Mouse (Mus musculus) layer of hippocampus, adult 2 months (tissue): ENCODE results near the gene Ano1. TPM values are rescaled to one million over a fixed set of nuclear protein-coding genes. Genes with fewer than 3 reads are reported as not detected.

ENCODE experiments used
- DNase-seq, 2 experiments: peaks; one replicate each; pipeline ENCODE4 v3.0.0; 2022; ENCODE audit warnings: low spot score in 2 of 2
- H3K27ac ChIP-seq: fragments of 200-600 bp; 2 replicates; pipeline ENCODE4 v1.8.1; 2022
- H3K4me3 ChIP-seq: fragments of 200-600 bp; 2 replicates; pipeline ENCODE4 v1.8.1; 2022; ENCODE audit warnings: mild to moderate bottlenecking
- CTCF ChIP-seq: fragments of 200-600 bp; conservative IDR thresholded peaks from 2 replicates; pipeline ENCODE4 v1.8.1; 2022; ENCODE audit warnings: antibody characterized with exemption, mild to moderate bottlenecking, moderate library complexity
- total RNA-seq, 2 experiments: library from RNA; stranded (reverse); gene quantifications; 2 replicates each; pipeline ENCODE4 v1.2.3; 2021

Gene Ano1
- total RNA-seq, 2 experiments from 2014 or later = 2.7 to 3.5 TPM

DNA sequence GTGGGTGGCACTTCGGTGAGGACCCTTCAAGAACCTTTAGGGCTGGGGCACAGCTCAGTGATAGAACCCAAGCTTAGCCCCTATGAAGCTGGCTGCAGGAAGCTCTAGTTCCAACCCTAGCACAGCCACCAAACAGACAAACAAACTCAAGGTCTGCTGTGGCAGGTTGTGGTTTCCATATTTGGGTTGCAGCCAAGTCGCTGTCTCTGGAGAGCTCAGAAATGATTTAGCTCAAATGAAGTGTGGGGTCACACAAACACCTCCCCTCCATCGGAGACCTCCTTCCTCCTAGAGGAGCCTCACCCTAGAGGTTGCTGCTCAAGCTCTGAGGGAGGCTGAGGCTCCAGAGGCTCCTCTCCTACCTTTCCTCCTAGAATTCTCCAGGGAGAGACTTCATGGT lies 121.2 kb downstream of the Ano1 start:
- Histone ChIP-seq H3K4me3 (no peak overlapping the region), H3K27ac (no peak overlapping the region)
- no peak for DNase-seq
- TF ChIP-seq CTCF = no peak

- no peak for TF ChIP-seq CTCF
- no peak for DNase-seq
- H3K27ac ChIP-seq = no peak overlapping the region
- no peak overlapping the region for H3K4me3 ChIP-seq
Measured at GRCm38 (mm10) chr7:144628334-144628915, 123.3 kb downstream of the Ano1 start.

GRCm38 (mm10) chr7:144627606-144628333 lies 124.0 kb downstream of the Ano1 start:
- no peak for TF ChIP-seq CTCF

GRCm38 (mm10) chr7:144626042-144626441 lies 125.7 kb downstream of the Ano1 start:
- no peak for TF ChIP-seq CTCF
- no peak overlapping the region for H3K4me3 ChIP-seq
- DNase-seq = no peak
- H3K27ac ChIP-seq = no peak overlapping the region

More at GRCm38 (mm10) chr7:144627606-144628333, 124.0 kb downstream of the Ano1 start:
- no peak for DNase-seq
- Histone ChIP-seq H3K27ac (no peak overlapping the region), H3K4me3 (no peak overlapping the region)

- DNase-seq = peak; percentile 24 to 28
- Histone ChIP-seq H3K4me3 (no peak overlapping the region), H3K27ac (no peak overlapping the region)
Measured at GRCm38 (mm10) chr7:144620721-144621681, 130.8 kb downstream of the Ano1 start.

DNA sequence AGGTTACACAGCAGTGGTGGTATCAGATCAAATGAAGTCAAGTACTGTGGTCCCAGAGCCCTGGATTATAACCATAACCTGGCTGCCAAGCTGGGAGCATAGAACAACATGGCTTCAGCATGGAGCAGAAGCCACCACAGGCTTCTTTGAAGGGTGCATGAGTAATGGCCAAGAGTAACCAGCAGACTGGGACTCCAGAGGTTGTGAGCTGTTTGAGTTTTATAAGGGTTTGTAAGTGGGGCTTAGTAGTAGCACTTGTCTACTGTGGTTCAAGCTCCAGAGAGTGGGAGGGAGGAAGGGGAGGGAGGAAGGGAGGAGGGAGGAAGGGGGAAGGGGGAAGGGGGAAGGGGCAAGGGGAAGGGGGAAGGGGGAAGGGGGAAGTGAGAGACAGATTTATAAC lies 131.5 kb downstream of the Ano1 start:
- Histone ChIP-seq H3K4me3 (no peak overlapping the region), H3K27ac (no peak overlapping the region)
- TF ChIP-seq CTCF = no peak
- no peak for DNase-seq

More at GRCm38 (mm10) chr7:144620721-144621681, 130.8 kb downstream of the Ano1 start:
- no peak for TF ChIP-seq CTCF

DNA sequence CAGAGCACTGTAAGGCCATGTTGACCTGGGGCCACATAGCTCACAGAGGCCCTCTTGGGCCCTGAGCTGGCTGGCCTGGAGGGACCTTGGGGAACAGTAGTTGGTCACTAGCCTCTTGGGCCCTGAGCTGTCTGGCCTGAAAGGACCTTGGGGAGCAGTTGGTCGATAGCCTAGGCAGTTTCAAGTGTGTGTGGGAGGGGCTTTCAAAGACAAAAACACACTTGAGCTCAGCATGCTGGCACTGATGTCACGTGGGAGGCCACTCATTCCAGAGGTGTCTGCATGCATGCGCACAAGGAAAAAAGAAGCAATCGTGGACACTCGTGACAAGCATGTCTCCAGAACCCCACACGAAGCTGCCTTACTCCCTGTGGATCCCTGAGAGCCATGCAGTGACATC lies 136.4 kb downstream of the Ano1 start:
- TF ChIP-seq CTCF = no peak

DNA sequence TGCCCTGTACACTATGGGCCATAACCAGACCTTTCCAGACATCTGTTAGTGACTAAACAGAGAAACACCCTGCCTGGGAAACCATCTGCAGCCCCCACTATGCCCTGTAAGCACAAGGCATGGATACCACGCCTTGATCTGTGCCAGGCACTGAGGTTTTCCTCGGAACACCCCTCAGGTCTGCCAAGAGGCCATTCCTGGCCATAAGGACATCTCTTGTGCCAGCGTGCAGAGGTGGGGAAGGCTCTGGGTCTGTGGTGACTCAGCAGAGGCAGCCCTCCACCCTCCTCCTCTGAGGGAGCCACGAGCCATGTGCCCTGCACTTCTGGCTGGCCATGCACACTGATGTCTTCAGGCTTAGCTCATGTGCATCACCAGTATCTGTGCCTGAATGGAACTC lies 138.9 kb downstream of the Ano1 start:
- Histone ChIP-seq H3K4me3 (no peak overlapping the region), H3K27ac (no peak overlapping the region)
- no peak for TF ChIP-seq CTCF
- no peak for DNase-seq

More for the DNA sequence above, 136.4 kb downstream of the Ano1 start:
- no peak overlapping the region for H3K4me3 ChIP-seq
- no peak for DNase-seq
- no peak overlapping the region for H3K27ac ChIP-seq

DNA sequence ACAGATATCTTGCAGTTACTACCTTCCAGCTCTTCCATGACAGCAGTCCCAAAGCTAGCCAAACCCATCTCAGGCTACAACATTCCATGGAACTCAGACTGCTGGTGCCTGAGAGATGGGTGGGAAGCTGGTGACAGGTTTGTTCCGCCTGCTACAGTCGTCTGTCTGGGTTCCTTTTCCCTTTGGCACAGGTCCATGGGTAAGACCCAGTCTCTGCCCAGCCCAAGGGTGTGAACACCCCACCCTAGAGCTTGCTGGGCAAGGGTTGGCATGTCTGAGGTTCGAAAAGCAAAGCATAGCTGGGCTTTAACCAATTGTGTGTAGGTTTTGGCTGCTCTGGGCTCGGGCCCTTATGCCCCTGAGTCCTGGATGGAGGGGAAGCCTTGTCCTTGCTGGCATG lies 139.4 kb downstream of the Ano1 start:
- no peak overlapping the region for H3K4me3 ChIP-seq

GRCm38 (mm10) chr7:144611595-144611994 lies 140.2 kb downstream of the Ano1 start:
- TF ChIP-seq CTCF = no peak
- no peak overlapping the region for H3K27ac ChIP-seq
- no peak overlapping the region for H3K4me3 ChIP-seq
- no peak for DNase-seq

More for the DNA sequence above, 139.4 kb downstream of the Ano1 start:
- no peak for TF ChIP-seq CTCF
- DNase-seq = no peak
- no peak overlapping the region for H3K27ac ChIP-seq

DNA sequence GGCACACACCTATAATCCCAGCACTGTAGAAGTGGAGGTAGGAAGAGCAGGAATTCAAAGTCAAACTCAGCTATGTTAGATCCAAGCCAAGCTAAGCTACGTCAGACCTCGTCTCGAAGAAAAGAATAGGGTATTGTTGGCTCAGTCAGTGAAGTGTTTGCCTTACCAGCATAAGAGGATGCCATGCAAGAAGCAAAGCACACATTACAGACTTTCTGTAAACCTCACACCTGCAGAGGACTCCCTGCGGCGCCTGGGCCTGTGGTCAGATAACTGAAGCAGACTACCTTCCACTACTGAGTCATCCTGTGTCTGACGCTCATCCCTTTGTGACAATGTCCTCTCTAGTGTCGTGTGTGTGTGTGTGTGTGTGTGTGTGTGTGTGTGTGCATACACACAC lies 142.2 kb downstream of the Ano1 start:
- TF ChIP-seq CTCF = no peak
- no peak overlapping the region for H3K4me3 ChIP-seq
- DNase-seq = no peak
- H3K27ac ChIP-seq = no peak overlapping the region

DNA sequence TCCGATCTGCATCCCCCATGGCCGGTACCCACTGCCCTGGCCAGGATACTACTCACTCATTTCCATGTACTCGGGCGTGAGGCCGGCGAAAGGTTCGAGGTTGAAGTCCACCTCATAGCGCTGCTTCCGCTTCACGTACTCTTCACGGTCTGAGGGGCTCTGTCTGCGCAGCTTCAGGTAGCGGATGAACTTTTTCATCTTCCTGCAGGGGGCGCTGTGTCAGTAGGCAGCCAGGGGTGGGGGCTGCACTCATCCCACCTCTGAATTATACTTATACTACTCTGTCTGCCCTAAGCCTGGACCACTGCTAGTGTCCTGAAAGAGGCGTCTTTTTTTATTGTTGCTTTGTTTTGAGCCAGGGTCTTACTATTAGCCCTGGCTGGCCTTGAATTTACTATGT lies 143.9 kb downstream of the Ano1 start:
- no peak overlapping the region for H3K4me3 ChIP-seq
- DNase-seq = no peak
- no peak overlapping the region for H3K27ac ChIP-seq
- TF ChIP-seq CTCF = peak; percentile 52

DNA sequence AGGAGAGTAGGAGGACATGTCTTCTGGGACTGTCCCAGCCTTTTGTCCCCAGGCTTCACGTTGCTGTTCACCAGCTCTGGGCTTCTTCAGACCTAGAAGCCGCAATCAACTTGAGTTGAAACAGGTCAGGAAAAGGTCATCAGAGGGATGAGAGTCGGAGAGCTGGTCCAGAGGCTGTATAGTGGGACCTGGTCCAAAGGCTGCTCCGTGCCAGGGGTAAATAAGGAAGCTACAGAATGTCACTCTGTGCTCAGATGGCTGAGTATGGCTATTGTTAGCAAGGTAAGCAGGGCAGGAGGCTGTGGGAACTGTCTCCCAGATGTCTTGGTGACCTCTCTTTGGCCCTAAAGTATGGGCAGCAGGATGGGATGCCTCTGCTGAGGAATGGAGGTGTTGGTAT lies 147.0 kb downstream of the Ano1 start:
- TF ChIP-seq CTCF = no peak
- no peak overlapping the region for H3K27ac ChIP-seq
- no peak overlapping the region for H3K4me3 ChIP-seq
- no peak for DNase-seq
